Mouse (Mus musculus) stomach, postnatal 0 days (tissue): ENCODE data around the gene Rnf227.

ENCODE experiments used
- CTCF ChIP-seq: IDR thresholded peaks from 2 replicates; pipeline ENCODE4 v1.5.1; 2016; ENCODE audit warnings: antibody characterized with exemption, low read depth, mild to moderate bottlenecking, moderate library complexity
- EP300 ChIP-seq: optimal IDR thresholded peaks from 2 replicates; pipeline ENCODE3; 2016; ENCODE audit warnings: antibody characterized with exemption

- TF ChIP-seq EP300 (no peak), CTCF (no peak)
Observed at GRCm38 (mm10) chr11:69327157-69327442, 13.2 kb upstream of the Rnf227 start.
